Mouse (Mus musculus) small intestine, adult 2 months (tissue): ENCODE results near the gene Nkain2.

ENCODE experiments used
- CTCF ChIP-seq: fragments of 200-500 bp; IDR thresholded peaks from 2 replicates; pipeline ENCODE4 v1.5.1; 2012; ENCODE audit warnings: low read depth, mild to moderate bottlenecking, control low read depth, inconsistent platforms, low read length, moderate library complexity, mixed read lengths; ENCODE audit not compliant: insufficient replicate concordance, insufficient read length; ENCODE audit errors: extremely low read depth
- POLR2A ChIP-seq: fragments of 200-500 bp; IDR thresholded peaks from 2 replicates; pipeline ENCODE4 v1.6.1; 2012; ENCODE audit warnings: low read depth, mild to moderate bottlenecking, control low read depth, inconsistent platforms, low read length, moderate library complexity

- TF ChIP-seq CTCF (no peak), POLR2A (no peak)
These were observed 606.6 kb downstream of the Nkain2 start for GRCm38 (mm10) chr10:32283690-32284089.
